Mouse (Mus musculus): ENCODE measurements at regions not wholly inside any gene's neighbourhood (a gene's known extent, or its start where the extent isn't known, plus 50 kb on each side); places are given as distances from the start of the nearest gene placed in this dataset.
"Not testable (repeated sequence)": the region's sequence is repeated elsewhere in the genome, so short reads cannot be mapped to it uniquely, and the experiment has no call there.

- DNase-seq (ENCODE audit: low read depth in 1 of 2, low spot score in 2 of 2): no peak
These were observed 54.7 kb downstream of the Cryaa start for GRCm38 (mm10) chr17:31732176-31732880.

GRCm38 (mm10) chr17:31734521-31734920, 56.9 kb downstream of the Cryaa start:
- DNase-seq (ENCODE audit: low read depth in 1 of 2, low spot score in 2 of 2): no peak

GRCm38 (mm10) chr17:31736716-31737115, 59.1 kb downstream of the Cryaa start:
- DNase-seq (ENCODE audit: low read depth in 1 of 2, low spot score in 2 of 2): no peak

- no peak for DNase-seq (ENCODE audit: low read depth in 1 of 2, low spot score in 2 of 2)
These were observed 60.6 kb downstream of the Cryaa start for GRCm38 (mm10) chr17:31738249-31738648.

- DNase-seq (ENCODE audit: low read depth in 1 of 2, low spot score in 2 of 2): no peak
These were observed 62.0 kb downstream of the Cryaa start for GRCm38 (mm10) chr17:31739586-31739985.

- DNase-seq (ENCODE audit: low read depth in 1 of 2, low spot score in 2 of 2): no peak
These were observed 62.5 kb downstream of the Cryaa start for GRCm38 (mm10) chr17:31740059-31740458.

GRCm38 (mm10) chr17:31743656-31744055, 66.0 kb downstream of the Cryaa start:
- DNase-seq (ENCODE audit: low read depth in 1 of 2, low spot score in 2 of 2): no peak

GRCm38 (mm10) chr17:31746198-31747111, 68.8 kb downstream of the Cryaa start:
- no peak for DNase-seq (ENCODE audit: low read depth in 1 of 2, low spot score in 2 of 2)

- no peak for DNase-seq (ENCODE audit: low read depth in 1 of 2, low spot score in 2 of 2)
These were observed 70.0 kb downstream of the Cryaa start for GRCm38 (mm10) chr17:31747563-31747962.

- DNase-seq (ENCODE audit: low read depth in 1 of 2, low spot score in 2 of 2): no peak
These were observed 70.6 kb downstream of the Cryaa start for GRCm38 (mm10) chr17:31748158-31748557.

- DNase-seq (ENCODE audit: low read depth in 1 of 2, low spot score in 2 of 2): no peak
These were observed 71.4 kb downstream of the Cryaa start for GRCm38 (mm10) chr17:31748971-31749370.

- no peak for DNase-seq (ENCODE audit: low read depth in 1 of 2, low spot score in 2 of 2)
These were observed 73.7 kb downstream of the Cryaa start for GRCm38 (mm10) chr17:31751262-31751661.

- peak; percentile 74 to 79 for DNase-seq (ENCODE audit: low read depth in 1 of 2, low spot score in 2 of 2)
These were observed 75.7 kb downstream of the Cryaa start for GRCm38 (mm10) chr17:31753113-31753858.

GRCm38 (mm10) chr17:31753859-31754229, 76.2 kb downstream of the Cryaa start:
- no peak for DNase-seq (ENCODE audit: low read depth in 1 of 2, low spot score in 2 of 2)

- DNase-seq (ENCODE audit: low read depth in 1 of 2, low spot score in 2 of 2): no peak
These were observed 82.9 kb downstream of the Cryaa start for GRCm38 (mm10) chr17:31760465-31760864.

GRCm38 (mm10) chr17:31763078-31763477, 85.5 kb downstream of the Cryaa start:
- no peak for DNase-seq (ENCODE audit: low read depth in 1 of 2, low spot score in 2 of 2)

GRCm38 (mm10) chr17:31766779-31767697, 88.6 kb downstream of the Sik1 start:
- DNase-seq (ENCODE audit: low read depth in 1 of 2, low spot score in 2 of 2): no peak

- DNase-seq (ENCODE audit: low read depth in 1 of 2, low spot score in 2 of 2): no peak
These were observed 83.3 kb downstream of the Sik1 start for GRCm38 (mm10) chr17:31772201-31772820.

- not testable (repeated sequence) for DNase-seq (ENCODE audit: low read depth in 1 of 2, low spot score in 2 of 2)
These were observed 81.7 kb downstream of the Sik1 start for GRCm38 (mm10) chr17:31773882-31774281.

- no peak for DNase-seq (ENCODE audit: low read depth in 1 of 2, low spot score in 2 of 2)
These were observed 80.6 kb downstream of the Sik1 start for GRCm38 (mm10) chr17:31775037-31775436.

Data from monocyte, adult 2 months (primary cell).